Mouse (Mus musculus): ENCODE measurements at regions not wholly inside any gene's neighbourhood (a gene's known extent, or its start where the extent isn't known, plus 50 kb on each side); places are given as distances from the start of the nearest gene placed in this dataset.

- TF ChIP-seq CTCF (IDR thresholded peaks at IDR 0.05; ENCODE audit: low read depth, low read length) (no peak), POLR2A (IDR thresholded peaks at IDR 0.05; ENCODE audit: extremely low read depth, insufficient read depth, low read length) (no peak)
These were observed 286.3 kb downstream of the Gm21750 start for GRCm38 (mm10) chr14:73947316-73947715.
